Mouse (Mus musculus): ENCODE measurements around the gene Nln. TPM values are rescaled to one million over a fixed set of nuclear protein-coding genes. Genes with fewer than 3 reads are reported as not detected.

Nln gene
- polyA plus RNA-seq, 1 experiment from 2014 or later: 69.1 TPM

DNA sequence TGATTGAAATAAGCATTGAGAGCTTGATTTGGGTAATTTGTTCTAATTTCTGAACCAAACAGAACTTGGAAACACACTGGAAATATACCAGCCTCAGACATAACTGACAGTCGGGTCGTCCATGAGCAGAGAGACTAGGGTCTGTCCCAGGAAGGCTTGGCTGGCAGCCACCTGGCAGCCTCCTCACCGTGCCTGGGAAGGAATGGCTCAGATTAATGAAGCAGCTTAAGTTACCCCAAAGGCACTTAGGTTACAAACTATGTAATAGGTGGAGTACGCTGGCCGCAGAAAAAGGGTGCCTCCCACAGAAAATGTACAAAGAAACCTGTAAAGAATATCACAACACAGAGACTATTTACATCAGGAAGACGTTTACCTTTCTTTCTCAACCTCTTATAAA, 74.6 kb downstream of the Nln start:
- Histone ChIP-seq H3K4me2 (ENCODE audit: low read length) (no peak overlapping the region), H3K4me3 (replicated peaks; ENCODE audit: low read depth, low read length) (no peak overlapping the region), H3K36me3 (ENCODE audit: control insufficient read depth, insufficient read depth, low read length) (peaks cover 36% of the 10 kb centered on the region), H3K27me3 (ENCODE audit: control insufficient read depth, insufficient read depth, low read length) (no peaks in the 10 kb centered on the region), H3K27ac (replicated peaks; ENCODE audit: low read depth, low read length) (no peak overlapping the region), H3K9me3 (ENCODE audit: control insufficient read depth, low read length) (no peaks in the 10 kb centered on the region), H3K9ac (replicated peaks; ENCODE audit: low read length) (no peak overlapping the region), H3K4me1 (ENCODE audit: control insufficient read depth, insufficient read depth, low read length) (no peaks in the 10 kb centered on the region)
- ATAC-seq (ENCODE audit: low FRiP score, low TSS enrichment) (no peak), DNase-seq (peak; percentile 51)
- 69% methylated on average over 6 of the region's 6 CpGs for WGBS

- Histone ChIP-seq H3K27me3 (ENCODE audit: control insufficient read depth, insufficient read depth, low read length) (no peaks in the 10 kb centered on the region), H3K4me2 (ENCODE audit: low read length) (no peak overlapping the region), H3K9ac (replicated peaks; ENCODE audit: low read length) (no peak overlapping the region), H3K4me1 (ENCODE audit: control insufficient read depth, insufficient read depth, low read length) (no peaks in the 10 kb centered on the region), H3K36me3 (ENCODE audit: control insufficient read depth, insufficient read depth, low read length) (peaks cover 36% of the 10 kb centered on the region), H3K27ac (replicated peaks; ENCODE audit: low read depth, low read length) (no peak overlapping the region), H3K4me3 (replicated peaks; ENCODE audit: low read depth, low read length) (no peak overlapping the region), H3K9me3 (ENCODE audit: control insufficient read depth, low read length) (no peaks in the 10 kb centered on the region)
- 50% methylated on average over 3 of the region's 3 CpGs for WGBS
- ATAC-seq (ENCODE audit: low FRiP score, low TSS enrichment): no peak
- peak; percentile 60 for DNase-seq
Observed at GRCm38 (mm10) chr13:104032620-104033133, 76.7 kb downstream of the Nln start.

DNA sequence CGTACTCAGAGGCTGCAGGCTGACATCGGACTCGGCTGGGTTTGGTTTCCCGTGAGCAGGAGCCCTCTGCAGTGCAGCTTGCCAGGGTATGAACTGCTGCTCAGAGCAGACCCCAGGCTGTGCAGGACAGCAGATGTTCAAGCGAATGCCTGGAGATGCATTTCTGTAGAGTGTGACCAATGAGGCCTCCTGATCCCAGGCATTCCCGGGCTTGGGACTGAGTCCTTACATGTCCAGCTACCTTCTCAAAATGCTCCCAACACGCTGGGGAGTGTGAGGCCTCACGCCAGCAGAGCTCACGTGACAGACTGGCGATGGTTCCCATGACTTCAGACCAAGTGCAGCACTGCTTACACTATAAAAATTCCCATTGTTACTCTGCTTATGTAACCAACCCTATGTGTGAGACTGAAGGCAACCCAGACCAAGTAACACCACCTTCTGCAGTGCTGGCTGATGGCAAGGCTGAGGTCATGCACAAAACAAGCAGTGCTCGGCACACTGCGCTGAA, 77.5 kb downstream of the Nln start:
- Histone ChIP-seq H3K27me3 (ENCODE audit: control insufficient read depth, insufficient read depth, low read length) (no peaks in the 10 kb centered on the region), H3K9me3 (ENCODE audit: control insufficient read depth, low read length) (no peaks in the 10 kb centered on the region), H3K4me2 (ENCODE audit: low read length) (no peak overlapping the region), H3K36me3 (ENCODE audit: control insufficient read depth, insufficient read depth, low read length) (peaks cover 34% of the 10 kb centered on the region), H3K9ac (replicated peaks; ENCODE audit: low read length) (no peak overlapping the region), H3K27ac (replicated peaks; ENCODE audit: low read depth, low read length) (no peak overlapping the region), H3K4me1 (ENCODE audit: control insufficient read depth, insufficient read depth, low read length) (no peaks in the 10 kb centered on the region), H3K4me3 (replicated peaks; ENCODE audit: low read depth, low read length) (no peak overlapping the region)
- peak; percentile 31; the same call in 1 of the 2 replicates for ATAC-seq (ENCODE audit: low FRiP score, low TSS enrichment)
- WGBS: 65% methylated on average over 12 of the region's 12 CpGs
- no peak for DNase-seq

- Histone ChIP-seq H3K27ac (replicated peaks; ENCODE audit: low read depth, low read length) (no peak overlapping the region), H3K9me3 (ENCODE audit: control insufficient read depth, low read length) (no peaks in the 10 kb centered on the region), H3K4me1 (ENCODE audit: control insufficient read depth, insufficient read depth, low read length) (no peaks in the 10 kb centered on the region), H3K4me2 (ENCODE audit: low read length) (no peak overlapping the region), H3K4me3 (replicated peaks; ENCODE audit: low read depth, low read length) (no peak overlapping the region), H3K36me3 (ENCODE audit: control insufficient read depth, insufficient read depth, low read length) (peaks cover 28% of the 10 kb centered on the region), H3K27me3 (ENCODE audit: control insufficient read depth, insufficient read depth, low read length) (no peaks in the 10 kb centered on the region), H3K9ac (replicated peaks; ENCODE audit: low read length) (no peak overlapping the region)
- 88% methylated on average over 4 of the region's 4 CpGs for WGBS
- ATAC-seq (ENCODE audit: low FRiP score, low TSS enrichment) (no peak), DNase-seq (no peak)
Observed at GRCm38 (mm10) chr13:104030956-104031355, 78.5 kb downstream of the Nln start.

DNA sequence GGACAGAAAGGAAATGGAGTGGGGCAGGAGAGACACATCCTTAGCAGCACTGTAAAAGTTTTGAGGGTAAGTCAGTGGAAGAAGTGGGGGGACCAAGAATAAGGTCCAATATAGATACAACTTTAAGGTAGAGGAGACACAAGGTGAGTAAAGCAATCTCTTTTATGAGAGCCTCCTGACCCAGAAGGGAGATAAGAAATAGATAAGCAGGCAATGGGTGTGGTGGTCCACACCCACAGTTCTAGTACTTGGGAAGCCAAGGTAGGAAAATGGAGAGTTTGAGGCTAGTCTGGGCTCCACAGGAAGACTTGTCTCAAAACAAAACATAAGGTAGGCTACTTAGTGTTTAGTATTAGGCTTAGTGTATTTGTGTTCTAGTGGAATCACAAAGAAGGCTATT, 79.9 kb downstream of the Nln start:
- Histone ChIP-seq H3K4me1 (ENCODE audit: control insufficient read depth, insufficient read depth, low read length) (no peaks in the 10 kb centered on the region), H3K4me2 (ENCODE audit: low read length) (no peak overlapping the region), H3K9ac (replicated peaks; ENCODE audit: low read length) (no peak overlapping the region), H3K27me3 (ENCODE audit: control insufficient read depth, insufficient read depth, low read length) (no peaks in the 10 kb centered on the region), H3K4me3 (replicated peaks; ENCODE audit: low read depth, low read length) (no peak overlapping the region), H3K36me3 (ENCODE audit: control insufficient read depth, insufficient read depth, low read length) (peaks cover 24% of the 10 kb centered on the region; the same call in 1 of the 2 replicates), H3K27ac (replicated peaks; ENCODE audit: low read depth, low read length) (no peak overlapping the region), H3K9me3 (ENCODE audit: control insufficient read depth, low read length) (no peaks in the 10 kb centered on the region)
- ATAC-seq (ENCODE audit: low FRiP score, low TSS enrichment): no peak
- no peak for DNase-seq

DNA sequence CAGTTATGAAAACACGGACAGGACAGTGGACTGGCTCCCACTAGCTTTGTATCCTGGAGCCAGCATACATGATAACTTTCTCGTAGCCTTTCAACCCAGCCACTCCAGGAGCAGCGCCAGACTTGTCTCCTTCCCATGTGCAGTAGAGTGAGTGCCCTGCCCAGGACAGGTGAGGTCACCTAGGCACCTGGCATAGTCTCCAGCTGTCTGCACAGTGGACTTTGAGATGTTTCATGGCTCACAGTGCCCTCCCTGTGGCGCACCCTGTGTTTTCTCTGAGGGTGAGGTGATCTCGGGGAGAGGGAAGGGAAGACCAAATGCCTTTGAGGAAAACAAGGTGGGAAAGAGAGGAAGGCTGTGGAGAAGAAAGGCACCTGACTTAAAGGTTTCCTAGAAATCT, 80.3 kb downstream of the Nln start:
- Histone ChIP-seq H3K9ac (replicated peaks; ENCODE audit: low read length) (no peak overlapping the region), H3K4me3 (replicated peaks; ENCODE audit: low read depth, low read length) (no peak overlapping the region), H3K27me3 (ENCODE audit: control insufficient read depth, insufficient read depth, low read length) (no peaks in the 10 kb centered on the region), H3K9me3 (ENCODE audit: control insufficient read depth, low read length) (no peaks in the 10 kb centered on the region), H3K36me3 (ENCODE audit: control insufficient read depth, insufficient read depth, low read length) (peaks cover 20% of the 10 kb centered on the region; the same call in 1 of the 2 replicates), H3K4me2 (ENCODE audit: low read length) (no peak overlapping the region), H3K4me1 (ENCODE audit: control insufficient read depth, insufficient read depth, low read length) (no peaks in the 10 kb centered on the region), H3K27ac (replicated peaks; ENCODE audit: low read depth, low read length) (no peak overlapping the region)
- ATAC-seq (ENCODE audit: low FRiP score, low TSS enrichment) (no peak), DNase-seq (no peak)
- WGBS: 93% methylated on average over 5 of the region's 5 CpGs

DNA sequence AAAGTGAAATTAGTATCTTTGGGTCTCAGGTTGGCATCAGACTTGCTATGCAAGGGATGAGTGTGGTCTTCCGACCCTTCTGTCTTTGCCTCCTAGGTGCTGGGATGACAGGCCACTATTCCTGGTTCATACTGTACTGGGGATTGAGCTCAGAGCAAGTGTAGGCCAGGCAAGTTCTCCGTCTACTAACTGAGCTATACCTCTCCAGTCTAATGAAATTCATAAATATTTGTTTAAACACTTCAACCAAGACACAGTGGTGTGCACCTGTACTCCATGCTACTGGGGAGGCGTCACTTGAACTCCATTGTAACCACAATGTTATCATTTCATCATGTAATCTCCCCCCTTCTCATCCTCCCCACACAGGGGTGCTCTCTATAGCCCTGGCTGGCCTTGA, 82.9 kb downstream of the Nln start:
- no peaks in the 10 kb centered on the region for H3K9me3 ChIP-seq (ENCODE audit: control insufficient read depth, low read length)
- no peak overlapping the region for H3K27ac ChIP-seq (replicated peaks; ENCODE audit: low read depth, low read length)
- H3K4me2 ChIP-seq (ENCODE audit: low read length): no peak overlapping the region
- no peak overlapping the region for H3K9ac ChIP-seq (replicated peaks; ENCODE audit: low read length)
- no peak overlapping the region for H3K4me3 ChIP-seq (replicated peaks; ENCODE audit: low read depth, low read length)
- no peaks in the 10 kb centered on the region for H3K4me1 ChIP-seq (ENCODE audit: control insufficient read depth, insufficient read depth, low read length)
- WGBS: 86% methylated on average over 3 of the region's 3 CpGs
- H3K27me3 ChIP-seq (ENCODE audit: control insufficient read depth, insufficient read depth, low read length): no peaks in the 10 kb centered on the region
- peaks cover 10% of the 10 kb centered on the region; the same call in 1 of the 2 replicates for H3K36me3 ChIP-seq (ENCODE audit: control insufficient read depth, insufficient read depth, low read length)
- DNase-seq: no peak
- ATAC-seq (ENCODE audit: low FRiP score, low TSS enrichment): no peak

- 70% methylated on average over 6 of the region's 6 CpGs for WGBS
- Histone ChIP-seq H3K36me3 (ENCODE audit: control insufficient read depth, insufficient read depth, low read length) (peaks cover 7% of the 10 kb centered on the region; the same call in 1 of the 2 replicates), H3K4me2 (ENCODE audit: low read length) (no peak overlapping the region), H3K27ac (replicated peaks; ENCODE audit: low read depth, low read length) (no peak overlapping the region), H3K27me3 (ENCODE audit: control insufficient read depth, insufficient read depth, low read length) (no peaks in the 10 kb centered on the region), H3K4me1 (ENCODE audit: control insufficient read depth, insufficient read depth, low read length) (no peaks in the 10 kb centered on the region), H3K9ac (replicated peaks; ENCODE audit: low read length) (no peak overlapping the region), H3K4me3 (replicated peaks; ENCODE audit: low read depth, low read length) (no peak overlapping the region), H3K9me3 (ENCODE audit: control insufficient read depth, low read length) (no peaks in the 10 kb centered on the region)
- no peak for DNase-seq
- no peak for ATAC-seq (ENCODE audit: low FRiP score, low TSS enrichment)
Observed at GRCm38 (mm10) chr13:104025710-104025995, 83.8 kb downstream of the Nln start.

- H3K36me3 ChIP-seq (ENCODE audit: control insufficient read depth, insufficient read depth, low read length): peaks cover 7% of the 10 kb centered on the region; the same call in 1 of the 2 replicates
- H3K4me1 ChIP-seq (ENCODE audit: control insufficient read depth, insufficient read depth, low read length): no peaks in the 10 kb centered on the region
- no peak overlapping the region for H3K4me3 ChIP-seq (replicated peaks; ENCODE audit: low read depth, low read length)
- no peak overlapping the region for H3K9ac ChIP-seq (replicated peaks; ENCODE audit: low read length)
- no peak overlapping the region for H3K4me2 ChIP-seq (ENCODE audit: low read length)
- WGBS: 49% methylated on average over 18 of the region's 18 CpGs
- no peak overlapping the region for H3K27ac ChIP-seq (replicated peaks; ENCODE audit: low read depth, low read length)
- no peaks in the 10 kb centered on the region for H3K27me3 ChIP-seq (ENCODE audit: control insufficient read depth, insufficient read depth, low read length)
- H3K9me3 ChIP-seq (ENCODE audit: control insufficient read depth, low read length): no peaks in the 10 kb centered on the region
- DNase-seq (peak; percentile 39), ATAC-seq (ENCODE audit: low FRiP score, low TSS enrichment) (no peak)
Observed at GRCm38 (mm10) chr13:104024856-104025709, 84.3 kb downstream of the Nln start.
